Mouse (Mus musculus): ENCODE measurements around the gene Ubac2.

DNA sequence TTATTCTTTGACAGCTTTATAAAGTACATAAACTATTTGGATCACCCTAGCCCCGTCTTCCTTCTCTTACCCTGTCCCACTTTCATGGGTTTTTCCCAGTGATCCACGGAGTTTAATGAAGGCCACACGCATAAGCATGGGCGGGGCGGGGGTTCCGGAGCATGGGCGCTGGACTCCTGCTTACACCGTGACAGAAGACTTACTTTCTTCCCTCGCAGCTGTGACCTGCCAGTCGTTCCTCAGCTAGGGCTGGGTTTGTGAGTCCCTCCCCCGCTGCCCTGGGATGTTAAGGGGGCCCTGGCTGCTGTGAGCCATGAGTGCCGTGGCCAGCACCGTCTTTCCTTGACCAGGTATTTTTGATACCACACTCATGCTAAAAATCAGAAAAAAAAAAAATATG is 134.4 kb downstream of the Ubac2 start:
- TF ChIP-seq CTCF (IDR thresholded peaks at IDR 0.05; ENCODE audit: low read depth, low read length) = no peak
- TF ChIP-seq POLR2A (IDR thresholded peaks at IDR 0.05; ENCODE audit: borderline replicate concordance, low read depth, low read length) = no peak
